Mouse (Mus musculus) cerebellum, postnatal 14 days (tissue): Measurements from ENCODE around the gene Sez6l2.
"Not testable (repeated sequence)": the region's sequence is repeated elsewhere in the genome, so short reads cannot be mapped to it uniquely, and the experiment has no call there.

Source experiments
- DNase-seq, 2 experiments: peaks; one replicate each; pipeline ENCODE4 v3.0.0; 2021; ENCODE audit warnings: mixed read lengths in 2 of 2

Gene Sez6l2

GRCm38 (mm10) chr7:126949793-126950646 is at the start of gene Sez6l2:
TSS of gene Sez6l2 (plus strand) at chr7:126950563.
- peak; percentile 90 to 91 for DNase-seq

- no peak for DNase-seq
Measured at GRCm38 (mm10) chr7:126905590-126905989, 44.8 kb upstream of the Sez6l2 start.

- no peak for DNase-seq
Measured at GRCm38 (mm10) chr7:126914844-126915243, 35.5 kb upstream of the Sez6l2 start.

DNA sequence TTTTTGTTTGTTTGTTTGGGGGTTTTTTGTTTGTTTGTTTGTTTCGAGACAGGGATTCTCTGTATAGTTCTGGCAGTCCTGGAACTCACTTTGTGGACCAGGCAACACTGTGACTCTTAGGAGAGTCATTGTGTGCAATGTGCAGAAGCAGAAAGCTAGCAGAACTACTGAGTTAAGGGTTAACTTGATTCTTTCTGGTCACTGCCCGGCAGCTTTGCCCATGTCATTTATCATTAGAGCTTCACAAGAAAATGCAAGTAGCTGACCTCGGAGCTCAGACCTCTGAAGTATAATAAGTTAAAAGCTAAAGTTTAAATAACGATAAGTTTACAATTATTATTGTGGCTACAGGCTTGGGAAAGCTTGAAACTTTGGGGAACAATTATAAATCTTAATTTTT is 32.0 kb upstream of the Sez6l2 start:
- not testable (repeated sequence) for DNase-seq

DNA sequence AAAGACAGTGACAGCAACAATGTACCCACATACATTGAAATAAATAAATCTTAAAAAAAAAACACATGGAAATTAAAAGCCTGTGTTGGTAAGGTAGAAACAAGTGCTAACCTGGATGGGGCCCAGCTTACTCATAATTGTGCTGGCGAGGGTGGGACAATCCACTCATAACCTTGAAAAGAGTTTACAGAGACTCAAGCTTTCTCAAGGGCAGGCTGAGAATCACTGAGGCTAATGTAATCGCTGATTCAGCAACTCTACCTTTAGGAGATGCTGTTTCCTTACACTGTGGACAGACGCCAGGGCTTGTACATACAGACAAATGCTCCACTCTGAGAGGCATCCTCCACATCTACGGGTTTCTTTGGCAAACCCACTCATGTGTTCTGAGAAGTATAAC is 30.4 kb upstream of the Sez6l2 start:
- DNase-seq = no peak

DNA sequence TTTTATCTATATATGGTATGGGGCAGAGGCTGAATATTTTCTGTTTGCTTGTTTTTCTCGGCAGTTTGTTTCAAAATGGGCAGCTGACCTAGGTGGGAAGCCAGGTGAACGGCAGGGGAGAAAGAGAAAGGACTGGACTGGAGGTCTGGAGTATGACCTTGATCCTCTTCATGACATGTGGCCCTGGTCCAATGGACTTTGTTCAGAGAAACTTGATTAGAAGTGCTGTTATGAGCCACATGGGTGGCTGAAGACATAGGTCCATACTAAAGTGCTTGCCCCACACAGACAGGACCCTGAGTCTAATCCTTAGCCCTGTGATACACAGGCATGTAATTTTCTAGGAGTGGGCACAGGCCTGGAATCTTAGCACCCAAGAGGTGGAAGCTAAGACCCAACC is 28.8 kb upstream of the Sez6l2 start:
- no peak for DNase-seq

GRCm38 (mm10) chr7:126922624-126923060 is 27.7 kb upstream of the Sez6l2 start, which contains the start of gene Tmem219:
TSS of gene Tmem219 (minus strand) at chr7:126922917.
- peak; percentile 13 to 30 for DNase-seq

GRCm38 (mm10) chr7:126923999-126924398 is 26.4 kb upstream of the Sez6l2 start:
- no peak for DNase-seq

DNA sequence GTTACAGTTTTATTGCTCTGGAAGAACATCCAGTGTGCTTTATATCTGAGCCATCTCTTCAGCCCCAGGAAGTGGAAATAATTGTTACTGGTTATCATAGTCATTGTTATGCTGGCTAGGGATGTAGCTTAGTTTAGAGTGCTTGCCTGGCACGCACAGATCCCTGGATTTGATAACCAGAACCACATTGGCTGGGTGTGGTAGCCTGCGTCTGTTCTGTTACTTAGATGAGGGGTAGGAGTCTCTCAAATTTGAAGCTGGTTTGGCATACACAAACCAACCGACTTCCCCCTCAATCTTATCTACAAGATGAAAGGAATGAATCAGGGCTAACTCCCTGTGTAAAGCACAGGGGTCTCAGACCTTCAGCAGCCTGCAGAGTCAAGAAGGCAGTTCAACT is 24.1 kb upstream of the Sez6l2 start:
- DNase-seq = no peak

GRCm38 (mm10) chr7:126928384-126929037 is 21.9 kb upstream of the Sez6l2 start, which contains the start of gene Kctd13:
TSS of gene Kctd13 (plus strand) at chr7:126928879.
- DNase-seq = peak; percentile 93 to 96

DNA sequence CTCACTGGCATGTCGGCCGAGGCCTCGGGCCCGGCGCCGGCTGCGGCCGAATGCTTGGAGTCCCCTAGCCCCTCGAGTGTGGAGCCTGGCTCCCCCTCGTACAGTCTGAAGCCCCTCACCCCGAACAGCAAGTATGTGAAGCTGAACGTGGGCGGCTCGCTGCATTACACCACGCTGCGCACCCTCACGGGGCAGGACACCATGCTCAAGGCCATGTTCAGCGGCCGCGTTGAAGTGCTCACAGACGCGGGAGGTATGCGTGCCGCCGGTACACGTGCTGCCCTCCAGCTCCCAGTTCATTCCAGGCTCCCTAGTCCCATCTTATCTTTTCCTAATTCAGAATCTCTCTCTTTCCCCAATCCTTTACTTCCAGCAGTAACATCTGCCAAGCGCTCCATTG is 21.3 kb upstream of the Sez6l2 start:
- no peak for DNase-seq

GRCm38 (mm10) chr7:126932652-126933051 is 17.7 kb upstream of the Sez6l2 start:
- DNase-seq = no peak

DNA sequence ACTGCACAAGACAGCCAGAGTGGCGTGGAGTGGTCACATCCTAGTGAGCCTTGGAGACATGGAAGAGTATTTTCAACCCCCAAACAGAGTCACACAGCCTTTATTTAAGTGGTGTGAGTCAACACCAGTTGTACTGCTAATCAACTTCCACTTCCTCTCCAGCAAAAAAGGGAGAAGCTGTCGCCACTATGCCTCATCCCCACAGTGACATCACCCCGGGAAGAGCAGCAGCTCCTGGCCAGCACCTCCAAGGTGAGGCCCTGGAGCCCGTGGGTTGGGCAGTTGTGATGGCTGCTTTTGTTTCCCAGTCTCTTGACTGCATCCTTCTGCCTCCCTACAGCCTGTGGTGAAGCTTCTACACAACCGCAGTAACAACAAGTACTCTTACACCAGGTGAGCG is 9.2 kb upstream of the Sez6l2 start:
- DNase-seq = no peak

- no peak for DNase-seq
Measured at GRCm38 (mm10) chr7:126941801-126942200, 8.6 kb upstream of the Sez6l2 start.

GRCm38 (mm10) chr7:126946530-126946929 is 3.8 kb upstream of the Sez6l2 start:
- peak; percentile 71 to 84 for DNase-seq

- peak in 1 of 2 experiments; percentile 33 for DNase-seq
Measured at GRCm38 (mm10) chr7:126948626-126949025, 1.7 kb upstream of the Sez6l2 start.

DNA sequence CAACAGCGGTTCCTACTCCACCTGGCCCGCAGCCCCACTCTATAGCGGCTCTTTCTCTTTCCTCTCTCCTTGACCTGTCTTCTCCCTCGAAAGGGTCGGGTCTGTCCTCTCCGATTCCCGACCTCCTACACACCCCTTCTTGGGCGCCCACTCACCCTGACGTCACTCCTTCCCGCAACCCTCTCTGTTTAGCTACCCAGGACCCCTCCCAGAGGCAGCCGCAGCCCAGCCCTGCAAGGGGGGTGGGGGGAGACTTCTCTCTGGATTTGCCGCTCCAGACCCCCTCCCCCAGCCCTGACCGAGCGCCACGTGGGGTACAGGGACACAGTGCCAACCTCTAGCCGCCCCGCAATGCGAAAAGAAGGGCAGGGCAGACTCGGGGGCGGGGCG is 965 bp upstream of the Sez6l2 start, which contains the start of gene Asphd1:
Gene Asphd1, minus strand, starts transcription at position 180 of the 390 bp plus-strand sequence.
- peak in 1 of 2 experiments; percentile 85 for DNase-seq

DNA sequence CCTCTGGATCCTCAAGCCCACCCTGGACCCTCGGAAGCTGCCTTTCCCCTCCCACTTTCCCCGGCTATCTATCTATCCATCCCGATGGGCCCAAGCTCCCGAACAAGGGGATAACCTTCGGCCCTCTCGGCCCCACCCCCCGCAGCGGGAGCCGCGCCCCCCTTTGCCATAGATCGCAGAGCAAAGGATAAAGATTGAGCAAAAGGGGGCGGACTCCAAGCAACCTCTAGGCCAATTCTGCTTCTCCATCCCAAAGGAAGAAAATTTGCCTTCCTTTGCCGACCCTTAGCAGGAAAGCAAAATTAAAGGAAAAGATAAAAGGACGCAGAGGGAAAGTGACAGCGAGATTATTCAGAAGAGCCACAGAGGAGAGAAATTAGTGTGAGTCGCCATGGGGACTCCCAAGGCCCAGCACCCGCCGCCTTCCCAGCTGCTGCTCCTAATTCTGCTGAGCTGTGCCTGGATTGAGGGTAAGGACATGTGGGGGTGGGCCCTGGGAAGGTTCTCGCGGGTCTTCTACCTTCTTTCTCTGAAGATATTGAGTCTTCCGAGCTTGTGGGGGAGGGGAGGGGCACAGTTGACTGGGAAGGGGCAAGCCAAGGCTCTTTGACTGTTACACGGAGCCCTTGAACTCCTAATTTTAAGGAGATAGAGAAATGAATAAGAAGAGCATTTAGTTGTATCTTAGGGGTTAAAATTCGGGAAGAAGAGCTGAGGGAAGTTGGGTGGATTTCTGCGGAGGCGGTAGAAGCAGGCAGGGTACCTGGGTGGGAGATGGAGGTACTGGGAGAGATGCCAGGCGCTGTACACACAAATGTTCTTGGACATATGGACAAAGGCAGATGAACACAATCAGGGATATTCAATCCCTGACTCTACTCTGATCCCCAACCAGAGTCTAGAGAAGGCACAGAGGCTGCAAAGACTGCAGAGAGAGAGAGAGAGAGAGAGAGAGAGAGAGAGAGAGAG is 568 bp downstream of the Sez6l2 start:
- peak; percentile 64 to 78 for DNase-seq

DNA sequence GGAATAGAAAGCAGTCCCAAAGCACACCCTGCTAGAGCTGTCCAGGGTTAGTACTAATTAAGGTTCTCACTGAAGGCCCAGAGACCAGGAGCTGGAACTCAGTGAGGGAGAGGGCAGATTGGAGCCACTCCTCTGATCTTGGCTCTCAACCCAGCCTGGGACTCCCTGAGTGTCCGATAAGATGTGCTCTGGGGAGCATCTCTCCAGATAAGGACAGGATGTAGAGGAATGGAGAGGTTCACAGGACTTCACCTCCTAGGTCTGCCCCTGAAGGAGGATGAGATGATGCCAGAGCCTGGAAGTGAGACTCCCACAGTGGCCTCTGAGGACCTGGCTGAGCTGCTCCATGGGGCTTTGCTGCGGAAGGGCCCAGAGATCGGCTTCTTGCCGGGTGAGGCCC is 1.4 kb downstream of the Sez6l2 start:
- peak; percentile 31 to 42 for DNase-seq

GRCm38 (mm10) chr7:126952646-126953045 is 2.3 kb downstream of the Sez6l2 start:
- no peak for DNase-seq

DNA sequence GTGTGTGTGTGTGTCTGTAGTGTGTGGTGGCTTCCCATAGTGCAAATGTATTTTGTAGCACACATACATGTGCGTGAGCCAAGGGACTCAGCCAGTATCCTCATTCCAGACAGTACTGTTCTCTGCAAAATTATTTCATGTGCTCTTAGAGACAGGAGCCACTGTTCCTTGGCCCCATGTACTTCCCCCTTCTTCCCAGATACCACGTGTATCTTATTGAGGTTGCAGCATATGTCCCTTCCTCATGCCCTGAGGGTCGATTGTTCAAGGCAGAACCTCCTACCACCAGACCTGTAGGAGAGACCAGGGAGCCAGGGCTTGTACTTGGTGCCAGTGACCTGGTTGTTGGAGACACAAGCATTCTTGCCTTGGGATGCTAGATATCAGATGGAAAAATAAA is 4.8 kb downstream of the Sez6l2 start:
- no peak for DNase-seq

GRCm38 (mm10) chr7:126959780-126960179 is 9.4 kb downstream of the Sez6l2 start:
- DNase-seq = peak in 1 of 2 experiments; percentile 46

GRCm38 (mm10) chr7:126961095-126961494 is 10.7 kb downstream of the Sez6l2 start:
- no peak for DNase-seq
